Mouse (Mus musculus) adrenal gland, postnatal 10 days (tissue): ENCODE measurements around the gene Cnnm1. TPM values are rescaled to one million over a fixed set of nuclear protein-coding genes. Genes with fewer than 3 reads are reported as not detected.
"Not testable (repeated sequence)": the region's sequence is repeated elsewhere in the genome, so short reads cannot be mapped to it uniquely, and the experiment has no call there.

Experiments
- DNase-seq: peaks from one replicate; pipeline ENCODE4 v3.0.0; 2021; ENCODE audit warnings: mixed read lengths
- total RNA-seq, 2 experiments: library from RNA; stranded (reverse); gene quantifications; 2 replicates each; pipeline ENCODE4 v1.2.3; 2021

Gene Cnnm1
- total RNA-seq, 2 experiments from 2014 or later: 0.21 to 0.42 TPM

- no peak for DNase-seq
These were observed 25.5 kb downstream of the Cnnm1 start for GRCm38 (mm10) chr19:43465601-43466255.

- DNase-seq: no peak
These were observed 27.9 kb downstream of the Cnnm1 start for GRCm38 (mm10) chr19:43467927-43468685.

- no peak for DNase-seq
These were observed 29.1 kb downstream of the Cnnm1 start for GRCm38 (mm10) chr19:43469333-43469732.

- no peak for DNase-seq
These were observed 32.1 kb downstream of the Cnnm1 start for GRCm38 (mm10) chr19:43472331-43472730.

GRCm38 (mm10) chr19:43472781-43473180, 32.5 kb downstream of the Cnnm1 start:
- no peak for DNase-seq

- peak; percentile 60 for DNase-seq
These were observed 35.4 kb downstream of the Cnnm1 start for GRCm38 (mm10) chr19:43475642-43476041.

GRCm38 (mm10) chr19:43476063-43476462, 35.8 kb downstream of the Cnnm1 start:
- DNase-seq: no peak

- no peak for DNase-seq
These were observed 37.2 kb downstream of the Cnnm1 start for GRCm38 (mm10) chr19:43477436-43477835.

GRCm38 (mm10) chr19:43478891-43479290, 38.7 kb downstream of the Cnnm1 start:
- peak; percentile 83 for DNase-seq

- DNase-seq: no peak
These were observed 39.2 kb downstream of the Cnnm1 start for GRCm38 (mm10) chr19:43479431-43479830.

- DNase-seq: no peak
These were observed 40.3 kb downstream of the Cnnm1 start for GRCm38 (mm10) chr19:43480512-43480911.

GRCm38 (mm10) chr19:43487429-43487828, 47.2 kb downstream of the Cnnm1 start:
- peak; percentile 54 for DNase-seq

GRCm38 (mm10) chr19:43493316-43493715, 53.1 kb downstream of the Cnnm1 start:
- not testable (repeated sequence) for DNase-seq

GRCm38 (mm10) chr19:43493878-43494277, 53.6 kb downstream of the Cnnm1 start:
- no peak for DNase-seq

- no peak for DNase-seq
These were observed 54.7 kb downstream of the Cnnm1 start for GRCm38 (mm10) chr19:43494914-43495313.

- peak; percentile 62 for DNase-seq
These were observed 55.6 kb downstream of the Cnnm1 start for GRCm38 (mm10) chr19:43495846-43496245.

- DNase-seq: no peak
These were observed 57.2 kb downstream of the Cnnm1 start for GRCm38 (mm10) chr19:43497440-43497839.

- no peak for DNase-seq
These were observed 58.6 kb downstream of the Cnnm1 start for GRCm38 (mm10) chr19:43498874-43499273.

- no peak for DNase-seq
These were observed 62.4 kb downstream of the Cnnm1 start for GRCm38 (mm10) chr19:43502630-43503029.

GRCm38 (mm10) chr19:43503593-43503992, 63.4 kb downstream of the Cnnm1 start:
- DNase-seq: not testable (repeated sequence)

GRCm38 (mm10) chr19:43505441-43505840, 65.2 kb downstream of the Cnnm1 start:
- no peak for DNase-seq

- no peak for DNase-seq
These were observed 70.4 kb downstream of the Cnnm1 start for GRCm38 (mm10) chr19:43510436-43511220.
